Mouse (Mus musculus) urinary bladder, postnatal 10 days (tissue): ENCODE results near the gene Lrriq3.

Source experiments
- DNase-seq: peaks from one replicate; pipeline ENCODE4 v3.0.0; 2022; ENCODE audit warnings: low spot score

Gene Lrriq3

GRCm38 (mm10) chr3:155093116-155093956, at the start of gene Lrriq3, which contains the start of gene Fpgt:
Lrriq3 (plus strand) TSS chr3:155093434.
Fpgt (minus strand) TSS chr3:155093403.
- peak; percentile 45 for DNase-seq

GRCm38 (mm10) chr3:155052021-155052420, 41.2 kb upstream of the Lrriq3 start:
- DNase-seq: no peak

GRCm38 (mm10) chr3:155053189-155053588, 40.0 kb upstream of the Lrriq3 start:
- no peak for DNase-seq

- DNase-seq: no peak
These were observed 37.9 kb upstream of the Lrriq3 start, which contains the start of gene Tnni3k for GRCm38 (mm10) chr3:155055231-155055916. Tnni3k (minus strand) TSS chr3:155055407.

GRCm38 (mm10) chr3:155056606-155057005, 36.6 kb upstream of the Lrriq3 start:
- DNase-seq: no peak

GRCm38 (mm10) chr3:155057566-155057965, 35.7 kb upstream of the Lrriq3 start:
- no peak for DNase-seq

- DNase-seq: no peak
These were observed 34.3 kb upstream of the Lrriq3 start for GRCm38 (mm10) chr3:155058800-155059448.

GRCm38 (mm10) chr3:155059449-155059822, 33.8 kb upstream of the Lrriq3 start:
- no peak for DNase-seq

- no peak for DNase-seq
These were observed 15.3 kb upstream of the Lrriq3 start for GRCm38 (mm10) chr3:155077908-155078307.

- DNase-seq: no peak
These were observed 1.2 kb upstream of the Lrriq3 start for GRCm38 (mm10) chr3:155092081-155092480.

- DNase-seq: no peak
These were observed 6.0 kb downstream of the Lrriq3 start for GRCm38 (mm10) chr3:155099266-155099665.

GRCm38 (mm10) chr3:155105957-155106356, 12.7 kb downstream of the Lrriq3 start:
- no peak for DNase-seq

GRCm38 (mm10) chr3:155137737-155138136, 44.5 kb downstream of the Lrriq3 start:
- DNase-seq: no peak

- no peak for DNase-seq
These were observed 47.8 kb downstream of the Lrriq3 start for GRCm38 (mm10) chr3:155141047-155141446.

GRCm38 (mm10) chr3:155144368-155144767, 51.1 kb downstream of the Lrriq3 start:
- DNase-seq: no peak

GRCm38 (mm10) chr3:155161842-155162241, 68.6 kb downstream of the Lrriq3 start:
- DNase-seq: no peak

- no peak for DNase-seq
These were observed 87.2 kb downstream of the Lrriq3 start for GRCm38 (mm10) chr3:155180303-155180902.

- no peak for DNase-seq
These were observed 93.2 kb downstream of the Lrriq3 start for GRCm38 (mm10) chr3:155186456-155186855.

- DNase-seq: no peak
These were observed 95.6 kb downstream of the Lrriq3 start for GRCm38 (mm10) chr3:155188857-155189256.

GRCm38 (mm10) chr3:155234919-155235318, 141.7 kb downstream of the Lrriq3 start:
- DNase-seq: no peak

GRCm38 (mm10) chr3:155235502-155235901, 142.3 kb downstream of the Lrriq3 start:
- DNase-seq: no peak
